Mouse (Mus musculus): ENCODE measurements around the gene Fyttd1. TPM values are rescaled to one million over a fixed set of nuclear protein-coding genes. Genes with fewer than 3 reads are reported as not detected.

Fyttd1 gene
- polyA plus RNA-seq (2012; rRNA removed; ENCODE audit: low replicate concordance) = 4.9 and 16.7 TPM in 2 replicates

DNA sequence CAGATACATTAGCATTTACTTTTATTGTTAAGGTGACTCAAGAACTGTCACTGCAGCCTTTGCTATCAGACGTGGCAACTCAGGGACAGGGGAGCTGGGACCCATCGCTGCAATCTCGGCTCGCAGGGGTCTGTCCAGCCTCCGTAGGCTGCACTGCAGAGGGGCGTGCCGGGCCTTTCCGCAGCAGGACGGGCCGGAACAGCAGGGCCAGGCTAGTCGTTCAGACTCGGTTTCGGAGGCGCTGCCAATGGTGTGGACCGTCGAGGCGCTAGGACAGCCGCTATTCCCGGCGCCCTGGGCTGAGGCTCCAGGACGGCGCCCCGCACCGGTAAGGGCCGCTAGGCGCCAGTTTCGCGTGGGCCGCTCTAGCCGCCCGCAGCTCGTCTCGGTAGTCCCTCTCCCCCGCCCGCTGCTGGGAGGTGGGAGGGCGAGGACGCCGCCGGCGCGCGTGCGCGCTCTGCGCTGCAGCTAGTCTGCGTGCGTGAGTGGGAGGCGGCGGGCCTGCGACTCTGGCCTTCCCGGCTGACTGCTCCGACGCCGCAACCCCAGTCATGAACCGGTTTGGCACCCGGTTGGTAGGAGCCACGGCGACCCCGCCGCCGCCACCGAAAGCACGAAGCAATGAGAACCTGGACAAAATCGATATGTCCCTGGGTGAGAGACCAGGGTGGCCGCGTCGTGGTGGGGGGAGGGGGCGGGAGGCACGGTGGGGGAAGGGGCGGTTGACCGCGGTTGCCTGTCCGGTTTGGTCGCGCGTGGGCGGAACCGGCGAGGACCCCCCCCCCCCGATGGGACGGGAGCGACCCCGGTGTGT lies at the start of gene Fyttd1, which contains the start of gene Rubcn:
Fyttd1 (plus strand) TSS at position 158 of the 814 bp plus-strand sequence.
Rubcn (minus strand) TSS at position 424 of the 814 bp plus-strand sequence.

DNA sequence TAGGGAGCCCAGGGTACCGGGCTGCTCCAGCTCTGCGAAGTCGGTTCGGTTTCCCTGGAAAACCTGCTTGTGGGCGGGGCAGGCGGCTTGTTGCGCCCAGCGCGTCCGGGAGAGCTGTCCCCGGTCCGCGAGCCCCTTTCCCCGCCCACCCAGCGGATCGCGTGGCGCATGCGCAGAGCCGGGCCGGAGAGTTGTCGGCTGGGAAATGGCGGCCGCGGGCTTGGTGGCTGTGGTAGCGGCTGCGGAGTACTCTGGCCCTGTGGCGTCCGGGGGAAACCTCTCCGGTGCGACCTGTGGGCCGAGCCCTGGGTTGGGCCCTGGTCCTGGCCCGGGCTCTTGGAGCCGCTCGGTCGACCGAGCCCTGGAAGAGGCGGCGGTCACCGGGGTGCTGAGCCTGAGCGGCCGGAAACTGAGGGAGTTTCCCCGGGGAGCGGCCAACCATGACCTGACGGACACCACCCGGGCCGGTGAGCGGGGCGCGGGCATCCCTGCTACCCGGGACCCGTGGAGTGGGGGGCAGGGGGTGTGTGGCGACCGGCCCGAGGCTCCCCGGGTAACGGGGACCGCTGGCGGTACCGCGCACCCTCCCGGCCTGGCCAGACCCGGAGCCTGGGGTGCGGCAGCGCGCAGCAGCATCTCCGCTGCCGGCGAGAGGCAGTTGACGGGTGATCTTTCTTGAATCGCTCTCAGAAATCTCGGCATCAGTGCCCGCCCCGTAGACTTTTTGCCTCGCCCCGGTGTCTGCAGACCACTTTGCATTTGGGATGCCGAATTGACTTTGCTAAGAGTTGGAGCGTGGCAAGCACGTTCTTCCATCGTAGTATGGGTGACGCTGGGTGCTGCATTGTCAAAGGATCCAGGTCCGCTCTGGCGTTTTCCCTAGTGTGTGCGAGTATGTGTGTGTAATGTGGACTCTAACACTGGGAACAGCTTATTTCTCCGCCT lies 36.9 kb downstream of the Fyttd1 start, which contains the start of gene Lrch3:
Lrch3 (plus strand) TSS at position 164 of the 945 bp plus-strand sequence.

Other genes starting within 250 kb of the Fyttd1 start
- 159 and 240 TPM in 2 replicates for gene Tnk2, start 233.6 kb upstream of the Fyttd1 start, polyA plus RNA-seq (2012; rRNA removed; ENCODE audit: low replicate concordance)
- gene Muc4, start 141.6 kb upstream of the Fyttd1 start, polyA plus RNA-seq (2012; rRNA removed; ENCODE audit: low replicate concordance) = 0.08 and 0.27 TPM in 2 replicates
- 2.2 and 4.5 TPM in 2 replicates for gene Muc20, start 80.1 kb upstream of the Fyttd1 start, polyA plus RNA-seq (2012; rRNA removed; ENCODE audit: low replicate concordance)
- gene Smbd1, start 67.0 kb upstream of the Fyttd1 start, polyA plus RNA-seq (2012; rRNA removed; ENCODE audit: low replicate concordance) = not detected in 2 replicates
- 51.5 and 67.4 TPM in 2 replicates for gene Rubcn, start 266 bp downstream of the Fyttd1 start, polyA plus RNA-seq (2012; rRNA removed; ENCODE audit: low replicate concordance)
- 25.6 and 39.0 TPM in 2 replicates for gene Lrch3, start 36.6 kb downstream of the Fyttd1 start, polyA plus RNA-seq (2012; rRNA removed; ENCODE audit: low replicate concordance)
- 0.04 and 0.72 TPM in 2 replicates for gene Iqcg, start 178.7 kb downstream of the Fyttd1 start, polyA plus RNA-seq (2012; rRNA removed; ENCODE audit: low replicate concordance)
- gene Rpl35a, start 179.0 kb downstream of the Fyttd1 start, polyA plus RNA-seq (2012; rRNA removed; ENCODE audit: low replicate concordance) = 134 and 275 TPM in 2 replicates
- gene Lmln, start 185.0 kb downstream of the Fyttd1 start, polyA plus RNA-seq (2012; rRNA removed; ENCODE audit: low replicate concordance) = 2.3 and 2.7 TPM in 2 replicates

Data from mammary gland, adult 2 months (tissue).